Comparison of ENCODE assay signal across 10 mouse cellular contexts in genomic region chr14:33333833-33334232, GRCm38 (mm10).
DNase-seq lines count a peak whose midpoint lies in the region; ATAC-seq and TF ChIP-seq lines count a peak whose summit lies in the region.
"Had no signal": no experiment of that assay in that cellular context is flagged by ENCODE, and none has a peak within 500 bp of the region (broad histone marks: within the 10 kb centered on the region; RNA-seq: fewer than 3 reads in every experiment).

No protein-coding gene starts in this region.

- peaks cover under 1% of the 10 kb centered on the region; the same call in 1 of the 2 replicates for H3K4me1 ChIP-seq in heart, adult 2 months (ENCODE audit: control insufficient read depth, insufficient read depth, low read length)
- H3K4me1 ChIP-seq in neural tube, embryonic 15.5 days, result no peaks in the 10 kb centered on the region; the same call in 1 of the 2 replicates
- peaks cover 11% of the 10 kb centered on the region for H3K4me1 ChIP-seq in embryonic facial prominence, embryonic 10.5 days

- H3K9me3 ChIP-seq in neural tube, embryonic 15.5 days (replicated peaks), result no peaks in the 10 kb centered on the region
- H3K9me3 ChIP-seq in embryonic facial prominence, embryonic 10.5 days, result no peaks in the 10 kb centered on the region
- H3K9me3 ChIP-seq: heart, embryonic 13.5 days had no signal

- no peak for DNase-seq in heart, adult 2 months
- DNase-seq in heart, adult 18-20 months, result no peak
- DNase-seq in neural tube, embryonic 10.5 days (ENCODE audit: extremely low spot score, low spot score), result peak; percentile 34
- DNase-seq in embryonic facial prominence, embryonic 10.5 days (ENCODE audit: low spot score), result peak; percentile 49
- peak; percentile 65 for DNase-seq in thymus, postnatal 4 days
- no peak for DNase-seq in left cerebral cortex, postnatal 36 days (ENCODE audit: low spot score in 2 of 2)
- DNase-seq in kidney, adult 9 months, result no peak
- DNase-seq: cerebellum, postnatal 25 days had no signal

- no peaks in the 10 kb centered on the region for H3K79me2 ChIP-seq in heart, adult 2 months (replicated peaks; ENCODE audit: control insufficient read depth, insufficient read depth, low read length)

- TF ChIP-seq EP300 in heart, adult 2 months (IDR thresholded peaks at IDR 0.05; ENCODE audit: insufficient read depth, low read depth, low read length), result no peak

- intact Hi-C loops in heart, adult 2 months (cut with DNase I), result no loop called here
- intact Hi-C loops in left cerebral cortex, postnatal 36 days (cut with DNase I), result no loop called here

- no peak for TF ChIP-seq POLR2A in heart, adult 2 months (IDR thresholded peaks at IDR 0.05; ENCODE audit: insufficient read depth, low read depth, low read length)

- TF ChIP-seq CTCF in heart, adult 2 months (IDR thresholded peaks at IDR 0.05), result peak; percentile 69

- H3K36me3 ChIP-seq in heart, adult 2 months (ENCODE audit: control insufficient read depth, insufficient read depth, low read length), result no peaks in the 10 kb centered on the region
- H3K36me3 ChIP-seq in neural tube, embryonic 15.5 days, result no peaks in the 10 kb centered on the region
- no peaks in the 10 kb centered on the region for H3K36me3 ChIP-seq in embryonic facial prominence, embryonic 10.5 days (replicated peaks)
- H3K36me3 ChIP-seq: heart, embryonic 13.5 days had no signal

- ATAC-seq in neural tube, embryonic 15.5 days (ENCODE audit: low FRiP score), result no peak

- H3K4me3 ChIP-seq in heart, adult 2 months, result no peak overlapping the region
- H3K4me3 ChIP-seq in neural tube, embryonic 15.5 days (replicated peaks), result no peak overlapping the region
- no peak overlapping the region for H3K4me3 ChIP-seq in embryonic facial prominence, embryonic 10.5 days
- H3K4me3 ChIP-seq: heart, embryonic 13.5 days had no signal

- H3K9ac ChIP-seq in heart, adult 2 months (ENCODE audit: low read depth, low read length), result no peak overlapping the region
- H3K9ac ChIP-seq in neural tube, embryonic 15.5 days (replicated peaks), result no peak overlapping the region
- H3K9ac ChIP-seq: heart, embryonic 13.5 days had no signal

- H3K27ac ChIP-seq in heart, adult 2 months, result no peak overlapping the region
- no peak overlapping the region for H3K27ac ChIP-seq in neural tube, embryonic 15.5 days (replicated peaks)
- no peak overlapping the region for H3K27ac ChIP-seq in embryonic facial prominence, embryonic 10.5 days (replicated peaks)
- H3K27ac ChIP-seq: heart, embryonic 13.5 days had no signal

- 77% methylated on average over 4 of the region's 4 CpGs for WGBS in heart, adult 2 months
- 87% methylated on average over 4 of the region's 4 CpGs for WGBS in neural tube, embryonic 15.5 days
- 86% methylated on average over 4 of the region's 4 CpGs for WGBS in embryonic facial prominence, embryonic 10.5 days

- no peak overlapping the region for H3K4me2 ChIP-seq in neural tube, embryonic 15.5 days
- H3K4me2 ChIP-seq: heart, embryonic 13.5 days had no signal

- no peaks in the 10 kb centered on the region for H3K27me3 ChIP-seq in heart, adult 2 months (ENCODE audit: control insufficient read depth, insufficient read depth, low read length)
- no peaks in the 10 kb centered on the region for H3K27me3 ChIP-seq in neural tube, embryonic 15.5 days (replicated peaks)
- H3K27me3 ChIP-seq in embryonic facial prominence, embryonic 10.5 days (replicated peaks; ENCODE audit: low read depth, poor library complexity, severe bottlenecking), result peaks cover 8% of the 10 kb centered on the region; the same call in 1 of the 2 replicates

Comparison
In these comparisons a context has a peak if more than half of its experiments do, and no peak if none do; other contexts are left out.
1. DNase-seq: peak in neural tube, embryonic 10.5 days (single experiment), embryonic facial prominence, embryonic 10.5 days (single experiment) and thymus, postnatal 4 days (single experiment); none in heart, adult 2 months (0 of 2), heart, adult 18-20 months (0 of 2), left cerebral cortex, postnatal 36 days (0 of 2) and kidney, adult 9 months (single experiment).